In genomic region chr13:3644871-3645270, GRCm38 (mm10) we compare ENCODE assay signal across 21 mouse cellular contexts. TPM values are rescaled to one million over a fixed set of nuclear protein-coding genes. Genes with fewer than 3 reads are reported as not detected.
DNase-seq lines count a peak whose midpoint lies in the region; ATAC-seq and TF ChIP-seq lines count a peak whose summit lies in the region.
"Had no signal": no experiment of that assay in that cellular context is flagged by ENCODE, and none has a peak within 500 bp of the region (broad histone marks: within the 10 kb centered on the region; RNA-seq: fewer than 3 reads in every experiment).

No protein-coding gene starts in this region.

- TF ChIP-seq CTCF in left cerebral cortex, adult 2 months (IDR thresholded peaks at IDR 0.05) = no peak

- 89% methylated on average over 5 of the region's 5 CpGs for WGBS in embryonic facial prominence, embryonic 14.5 days
- 95% methylated on average over 5 of the region's 5 CpGs for WGBS in embryonic facial prominence, embryonic 10.5 days

- no peaks in the 10 kb centered on the region for H3K9me3 ChIP-seq in embryonic facial prominence, embryonic 14.5 days (ENCODE audit: control insufficient read depth, low read length)
- 0 out of 2 replicates have a peak, but pooled peaks cover 5% of the 10 kb centered on the region for H3K9me3 ChIP-seq in embryonic facial prominence, embryonic 10.5 days
- H3K9me3 ChIP-seq: liver, embryonic 13.5 days; midbrain, embryonic 10.5 days had no signal

- H3K36me3 ChIP-seq in embryonic facial prominence, embryonic 14.5 days (ENCODE audit: control insufficient read depth, insufficient read depth, low read length) = 0 out of 2 replicates have a peak, but pooled peaks cover 11% of the 10 kb centered on the region
- H3K36me3 ChIP-seq in embryonic facial prominence, embryonic 10.5 days (replicated peaks) = peaks cover 49% of the 10 kb centered on the region

- intact Hi-C loops in left cerebral cortex, adult 2 months (cut with DNase I) = no loop called here

- no peak overlapping the region for H3K27ac ChIP-seq in embryonic facial prominence, embryonic 14.5 days (replicated peaks; ENCODE audit: low read depth, low read length)
- H3K27ac ChIP-seq in embryonic facial prominence, embryonic 10.5 days (replicated peaks) = no peak overlapping the region
- no peak overlapping the region for H3K27ac ChIP-seq in left cerebral cortex, adult 2 months
- H3K27ac ChIP-seq: hindbrain, embryonic 14.5 days; midbrain, embryonic 10.5 days had no signal

- no peaks in the 10 kb centered on the region for H3K4me1 ChIP-seq in embryonic facial prominence, embryonic 14.5 days (ENCODE audit: control insufficient read depth, insufficient read depth, low read length)
- H3K4me1 ChIP-seq in embryonic facial prominence, embryonic 10.5 days = no peaks in the 10 kb centered on the region
- H3K4me1 ChIP-seq: midbrain, embryonic 10.5 days had no signal

- H3K4me3 ChIP-seq in embryonic facial prominence, embryonic 14.5 days (ENCODE audit: low read depth, low read length) = no peak overlapping the region
- no peak overlapping the region for H3K4me3 ChIP-seq in embryonic facial prominence, embryonic 10.5 days
- no peak overlapping the region for H3K4me3 ChIP-seq in left cerebral cortex, adult 2 months
- H3K4me3 ChIP-seq: liver, embryonic 13.5 days; midbrain, embryonic 10.5 days had no signal

- H3K4me2 ChIP-seq in embryonic facial prominence, embryonic 14.5 days (ENCODE audit: low read depth, low read length) = no peak overlapping the region
- H3K4me2 ChIP-seq: hindbrain, embryonic 14.5 days; liver, embryonic 13.5 days had no signal

- H3K27me3 ChIP-seq in embryonic facial prominence, embryonic 14.5 days (replicated peaks; ENCODE audit: control insufficient read depth, insufficient read depth, low read length) = no peaks in the 10 kb centered on the region
- no peaks in the 10 kb centered on the region for H3K27me3 ChIP-seq in embryonic facial prominence, embryonic 10.5 days (replicated peaks; ENCODE audit: low read depth, poor library complexity, severe bottlenecking)
- H3K27me3 ChIP-seq: CH12.LX; liver, embryonic 13.5 days had no signal

- no peak for ATAC-seq in embryonic facial prominence, embryonic 14.5 days (ENCODE audit: low read depth)
- ATAC-seq: forebrain, embryonic 14.5 days had no signal

- peak; percentile 54 for DNase-seq in embryonic facial prominence, embryonic 14.5 days (ENCODE audit: low spot score)
- DNase-seq in embryonic facial prominence, embryonic 10.5 days (ENCODE audit: low spot score) = no peak
- peak; percentile 39 for DNase-seq in urinary bladder, postnatal 14 days (ENCODE audit: low spot score)
- DNase-seq in urinary bladder, postnatal 4 days (ENCODE audit: low spot score in 2 of 2) = no peak
- peak; percentile 83 for DNase-seq in lung, postnatal 25 days (ENCODE audit: low spot score)
- DNase-seq in adipocyte (ENCODE audit: low spot score) = no peak
- DNase-seq in right cerebral cortex, adult 18-20 months = no peak
- no peak for DNase-seq in left cerebral cortex, adult 2 months (ENCODE audit: extremely low spot score in 1 of 2, low spot score in 2 of 2)
- DNase-seq: adrenal gland, adult 2 months; cerebellum, postnatal 14 days; gastrocnemius, postnatal 25 days; heart, postnatal 10 days; kidney, adult 11 months; kidney, postnatal 25 days; liver, embryonic 13.5 days; retina, postnatal 1 day; thymus, adult 2 months had no signal

- H3K9ac ChIP-seq in embryonic facial prominence, embryonic 14.5 days (ENCODE audit: low read depth, low read length) = no peak overlapping the region
- H3K9ac ChIP-seq: hindbrain, embryonic 14.5 days; liver, embryonic 13.5 days had no signal

RNA-seq across cellular contexts. Expression of gene Asb13, which starts 11.0 kb away (rescaled TPM):
- polyA plus RNA-seq in embryonic facial prominence, embryonic 14.5 days (2014; fragmentation: Nextera tagmentation; extraction: Ambion mirVana) = 4.9 and 7.2 TPM in 2 replicates
- polyA plus RNA-seq in embryonic facial prominence, embryonic 10.5 days (2016; fragmentation: Nextera tagmentation; extraction: Ambion mirVana) = 15.0 and 22.2 TPM in 2 replicates
- total RNA-seq in left cerebral cortex, adult 2 months (2021) = 10 to 100 TPM; 44.3 to 54.3 TPM

RNA-seq across cellular contexts. Expression of gene Fam208b, which starts 34.0 kb away (rescaled TPM):
- polyA plus RNA-seq in embryonic facial prominence, embryonic 14.5 days (2014; fragmentation: Nextera tagmentation; extraction: Ambion mirVana) = 17.1 and 18.1 TPM in 2 replicates
- 25.5 and 27.5 TPM in 2 replicates for polyA plus RNA-seq in embryonic facial prominence, embryonic 10.5 days (2016; fragmentation: Nextera tagmentation; extraction: Ambion mirVana)
- 10 to 100 TPM; 28.5 to 28.7 TPM for total RNA-seq in left cerebral cortex, adult 2 months (2021)

Comparison
In these comparisons a context has a peak if more than half of its experiments do, and no peak if none do; other contexts are left out.
1. DNase-seq: peak in embryonic facial prominence, embryonic 14.5 days (single experiment), urinary bladder, postnatal 14 days (single experiment) and lung, postnatal 25 days (single experiment); none in embryonic facial prominence, embryonic 10.5 days (single experiment), urinary bladder, postnatal 4 days (0 of 2), adipocyte (single experiment), right cerebral cortex, adult 18-20 months (single experiment) and left cerebral cortex, adult 2 months (0 of 2).